Mouse (Mus musculus) forebrain, embryonic 13.5 days (tissue): Measurements from ENCODE around the gene Cpxm2. TPM values are rescaled to one million over a fixed set of nuclear protein-coding genes. Genes with fewer than 3 reads are reported as not detected.

Source experiments
- ATAC-seq: fragments of 200-750 bp; cut with Nextera tagmentation; 2 replicates; pipeline ENCODE4 v1.8.0; 2017
- H3K27ac ChIP-seq: fragments of 300-500 bp; sonication (generic); 2 replicates; pipeline ENCODE4 v1.5.1; 2015; ENCODE audit warnings: inconsistent platforms, mild to moderate bottlenecking, moderate library complexity
- H3K27me3 ChIP-seq: fragments of 300-500 bp; sonication (generic); 2 replicates; pipeline ENCODE4 v1.6.1; 2015; ENCODE audit warnings: mild to moderate bottlenecking, inconsistent platforms
- H3K36me3 ChIP-seq: fragments of 300-500 bp; sonication (generic); 2 replicates; pipeline ENCODE4 v1.6.1; 2015; ENCODE audit warnings: mild to moderate bottlenecking, inconsistent platforms; ENCODE audit not compliant: poor library complexity, severe bottlenecking
- H3K4me1 ChIP-seq: fragments of 300-500 bp; sonication (generic); 2 replicates; pipeline ENCODE4 v1.6.1; 2015; ENCODE audit warnings: inconsistent platforms
- H3K4me2 ChIP-seq: fragments of 300-500 bp; sonication (generic); 2 replicates; pipeline ENCODE4 v1.6.1; 2015; ENCODE audit warnings: inconsistent platforms, mild to moderate bottlenecking, moderate library complexity
- H3K4me3 ChIP-seq: fragments of 300-500 bp; sonication (generic); 2 replicates; pipeline ENCODE4 v1.5.1; 2015; ENCODE audit warnings: mild to moderate bottlenecking, inconsistent platforms
- H3K9ac ChIP-seq: fragments of 300-500 bp; sonication (generic); 2 replicates; pipeline ENCODE4 v1.6.1; 2015; ENCODE audit warnings: mild to moderate bottlenecking, inconsistent platforms
- H3K9me3 ChIP-seq: fragments of 300-500 bp; sonication (generic); replicated peaks from 2 replicates; pipeline ENCODE4 v1.6.1; 2016; ENCODE audit warnings: inconsistent platforms
- WGBS: fragments of 180-500 bp; shearing (Covaris S2); methylation state at CpG from one replicate; pipeline ENCODE4 v1.1.7; 2015; 5-methylcytosine and 5-hydroxymethylcytosine counted together
- polyA plus RNA-seq: library from polyadenylated mRNA; unstranded; fragments of >200 nt; fragmentation: Nextera tagmentation; extraction: Ambion mirVana; gene quantifications from 2 replicates; pipeline ENCODE4 v1.2.1, GENCODE M21; 2015

The Cpxm2 gene
- polyA plus RNA-seq, result 0.65 and 0.87 TPM in 2 replicates

- no peaks in the 10 kb centered on the region for H3K36me3 ChIP-seq
- H3K4me2 ChIP-seq, result peak within 1 kb of the TSS; percentile 74
- H3K27ac ChIP-seq, result no peak within 1 kb of the TSS
- H3K4me1 ChIP-seq, result peaks cover 27% of the 10 kb centered on the region
- 3% methylated on average over 42 of the region's 43 CpGs for WGBS
- peaks cover 40% of the 10 kb centered on the region for H3K27me3 ChIP-seq
- H3K4me3 ChIP-seq, result peak within 1 kb of the TSS; percentile 40
- H3K9me3 ChIP-seq, result no peaks in the 10 kb centered on the region
- H3K9ac ChIP-seq, result peak within 1 kb of the TSS; percentile 58
- ATAC-seq, result peak; percentile 17; the same call in 1 of the 2 replicates
These were observed at the start of gene Cpxm2 for GRCm38 (mm10) chr7:132154368-132154961. TSS of gene Cpxm2 (minus strand) at chr7:132154739.

GRCm38 (mm10) chr7:132204073-132204612 is 49.6 kb upstream of the Cpxm2 start:
- no peak overlapping the region for H3K9ac ChIP-seq
- WGBS, result 55% methylated on average over 1 of the region's 1 CpGs
- no peak overlapping the region for H3K4me3 ChIP-seq

GRCm38 (mm10) chr7:132199686-132200085 is 45.1 kb upstream of the Cpxm2 start:
- 31% methylated on average over 6 of the region's 6 CpGs for WGBS
- Histone ChIP-seq H3K4me3 (no peak overlapping the region), H3K27me3 (no peaks in the 10 kb centered on the region), H3K4me1 (peaks cover 17% of the 10 kb centered on the region), H3K4me2 (no peak overlapping the region), H3K27ac (no peak overlapping the region), H3K36me3 (no peaks in the 10 kb centered on the region), H3K9ac (no peak overlapping the region), H3K9me3 (no peaks in the 10 kb centered on the region)
- ATAC-seq, result no peak

More at GRCm38 (mm10) chr7:132204073-132204612, 49.6 kb upstream of the Cpxm2 start:
- H3K4me1 ChIP-seq, result peaks cover 10% of the 10 kb centered on the region; the same call in 1 of the 2 replicates
- H3K36me3 ChIP-seq, result no peaks in the 10 kb centered on the region
- no peaks in the 10 kb centered on the region for H3K9me3 ChIP-seq
- ATAC-seq, result no peak
- no peaks in the 10 kb centered on the region; the same call in 1 of the 2 replicates for H3K27me3 ChIP-seq
- no peak overlapping the region for H3K27ac ChIP-seq
- no peak overlapping the region for H3K4me2 ChIP-seq

- no peak overlapping the region for H3K9ac ChIP-seq
- no peaks in the 10 kb centered on the region for H3K27me3 ChIP-seq
- no peaks in the 10 kb centered on the region for H3K36me3 ChIP-seq
- H3K4me3 ChIP-seq, result no peak overlapping the region
- WGBS, result 77% methylated on average over 1 of the region's 1 CpGs
- ATAC-seq, result no peak
- no peaks in the 10 kb centered on the region for H3K9me3 ChIP-seq
- peaks cover 17% of the 10 kb centered on the region for H3K4me1 ChIP-seq
- no peak overlapping the region for H3K4me2 ChIP-seq
- H3K27ac ChIP-seq, result no peak overlapping the region
These were observed 44.3 kb upstream of the Cpxm2 start for GRCm38 (mm10) chr7:132198806-132199205.

- WGBS, result 66% methylated on average over 7 of the region's 7 CpGs
- no peak overlapping the region for H3K9ac ChIP-seq
- no peak overlapping the region for H3K4me2 ChIP-seq
- H3K4me1 ChIP-seq, result peaks cover 21% of the 10 kb centered on the region
- no peaks in the 10 kb centered on the region for H3K27me3 ChIP-seq
- H3K9me3 ChIP-seq, result no peaks in the 10 kb centered on the region
- no peaks in the 10 kb centered on the region for H3K36me3 ChIP-seq
- ATAC-seq, result no peak
- H3K4me3 ChIP-seq, result no peak overlapping the region
- H3K27ac ChIP-seq, result no peak overlapping the region
These were observed 43.4 kb upstream of the Cpxm2 start for GRCm38 (mm10) chr7:132197817-132198475.

GRCm38 (mm10) chr7:132196581-132196980 is 42.0 kb upstream of the Cpxm2 start:
- H3K4me3 ChIP-seq, result no peak overlapping the region
- H3K27ac ChIP-seq, result no peak overlapping the region
- no peak overlapping the region for H3K9ac ChIP-seq
- H3K27me3 ChIP-seq, result no peaks in the 10 kb centered on the region
- no peaks in the 10 kb centered on the region for H3K36me3 ChIP-seq
- ATAC-seq, result no peak
- H3K9me3 ChIP-seq, result no peaks in the 10 kb centered on the region
- H3K4me2 ChIP-seq, result no peak overlapping the region
- 80% methylated on average over 1 of the region's 1 CpGs for WGBS
- H3K4me1 ChIP-seq, result peaks cover 21% of the 10 kb centered on the region

GRCm38 (mm10) chr7:132193606-132194005 is 39.1 kb upstream of the Cpxm2 start:
- Histone ChIP-seq H3K9ac (no peak overlapping the region), H3K4me2 (no peak overlapping the region), H3K9me3 (0 out of 2 replicates have a peak, but pooled peaks cover 3% of the 10 kb centered on the region), H3K4me3 (no peak overlapping the region), H3K27ac (no peak overlapping the region), H3K27me3 (no peaks in the 10 kb centered on the region), H3K4me1 (peaks cover 12% of the 10 kb centered on the region), H3K36me3 (no peaks in the 10 kb centered on the region)
- no peak for ATAC-seq
- 92% methylated on average over 2 of the region's 2 CpGs for WGBS

- H3K9ac ChIP-seq, result no peak overlapping the region
- H3K27me3 ChIP-seq, result 0 out of 2 replicates have a peak, but pooled peaks cover 16% of the 10 kb centered on the region
- no peak overlapping the region for H3K27ac ChIP-seq
- H3K4me1 ChIP-seq, result peaks cover 24% of the 10 kb centered on the region
- no peaks in the 10 kb centered on the region for H3K36me3 ChIP-seq
- H3K4me2 ChIP-seq, result no peak overlapping the region
- WGBS, result 65% methylated on average over 3 of the region's 3 CpGs
- 0 out of 2 replicates have a peak, but pooled peaks cover 3% of the 10 kb centered on the region for H3K9me3 ChIP-seq
- ATAC-seq, result no peak
- H3K4me3 ChIP-seq, result no peak overlapping the region
These were observed 32.9 kb upstream of the Cpxm2 start for GRCm38 (mm10) chr7:132187456-132187855.

- no peak overlapping the region for H3K4me3 ChIP-seq
- no peak overlapping the region for H3K4me2 ChIP-seq
- no peaks in the 10 kb centered on the region for H3K9me3 ChIP-seq
- ATAC-seq, result peak; percentile 94
- H3K27ac ChIP-seq, result peak overlapping the region; percentile 73
- 6% methylated on average over 5 of the region's 5 CpGs for WGBS
- H3K36me3 ChIP-seq, result no peaks in the 10 kb centered on the region
- peaks cover 24% of the 10 kb centered on the region for H3K4me1 ChIP-seq
- 0 out of 2 replicates have a peak, but pooled peaks cover 16% of the 10 kb centered on the region for H3K27me3 ChIP-seq
- no peak overlapping the region for H3K9ac ChIP-seq
These were observed 29.4 kb upstream of the Cpxm2 start for GRCm38 (mm10) chr7:132183892-132184404.

GRCm38 (mm10) chr7:132181586-132182198 is 27.2 kb upstream of the Cpxm2 start:
- H3K27ac ChIP-seq, result no peak overlapping the region
- ATAC-seq, result no peak
- 90% methylated on average over 4 of the region's 4 CpGs for WGBS
- H3K4me1 ChIP-seq, result peaks cover 24% of the 10 kb centered on the region
- peaks cover 8% of the 10 kb centered on the region; the same call in 1 of the 2 replicates for H3K27me3 ChIP-seq
- no peak overlapping the region for H3K9ac ChIP-seq
- no peak overlapping the region for H3K4me3 ChIP-seq
- H3K4me2 ChIP-seq, result no peak overlapping the region
- H3K9me3 ChIP-seq, result no peaks in the 10 kb centered on the region
- no peaks in the 10 kb centered on the region for H3K36me3 ChIP-seq

- Histone ChIP-seq H3K27me3 (peaks cover 3% of the 10 kb centered on the region; the same call in 1 of the 2 replicates), H3K9ac (no peak overlapping the region), H3K4me3 (no peak overlapping the region), H3K4me2 (no peak overlapping the region), H3K9me3 (no peaks in the 10 kb centered on the region), H3K27ac (no peak overlapping the region), H3K36me3 (no peaks in the 10 kb centered on the region), H3K4me1 (peaks cover 21% of the 10 kb centered on the region)
- ATAC-seq, result no peak; the same call in 1 of the 2 replicates
- 84% methylated on average over 3 of the region's 3 CpGs for WGBS
These were observed 26.5 kb upstream of the Cpxm2 start for GRCm38 (mm10) chr7:132181042-132181441.

- 53% methylated on average over 1 of the region's 1 CpGs for WGBS
- no peak for ATAC-seq
- no peaks in the 10 kb centered on the region for H3K36me3 ChIP-seq
- no peak overlapping the region for H3K4me2 ChIP-seq
- H3K4me3 ChIP-seq, result no peak overlapping the region
- no peak overlapping the region for H3K27ac ChIP-seq
- H3K9ac ChIP-seq, result no peak overlapping the region
- peaks cover 9% of the 10 kb centered on the region for H3K4me1 ChIP-seq
- no peaks in the 10 kb centered on the region; the same call in 1 of the 2 replicates for H3K27me3 ChIP-seq
- H3K9me3 ChIP-seq, result no peaks in the 10 kb centered on the region
These were observed 24.5 kb upstream of the Cpxm2 start for GRCm38 (mm10) chr7:132179049-132179448.
